Mouse (Mus musculus): ENCODE measurements around the gene Lmo4. TPM values are rescaled to one million over a fixed set of nuclear protein-coding genes. Genes with fewer than 3 reads are reported as not detected.

Lmo4 gene
- polyA plus RNA-seq, 1 experiment = 28.9 TPM

GRCm38 (mm10) chr3:144141786-144142185, 63.2 kb downstream of the Lmo4 start:
- Histone ChIP-seq H3K4me3 (ENCODE audit: low read depth, low read length) (no peak overlapping the region), H3K9ac (ENCODE audit: low read depth, poor library complexity, severe bottlenecking) (no peak overlapping the region)
- no peak for TF ChIP-seq POLR2A (IDR thresholded peaks at IDR 0.05; ENCODE audit: insufficient read depth, low read length)
- no peak for TF ChIP-seq EP300 (IDR thresholded peaks at IDR 0.05; ENCODE audit: insufficient read depth, low read depth, low read length)
- no peak for TF ChIP-seq CTCF (IDR thresholded peaks at IDR 0.05; ENCODE audit: low read depth, low read length)

GRCm38 (mm10) chr3:144140816-144141215, 64.2 kb downstream of the Lmo4 start:
- H3K27me3 ChIP-seq (ENCODE audit: control insufficient read depth, insufficient read depth, low read length, poor library complexity, severe bottlenecking) = no peaks in the 10 kb centered on the region
- no peaks in the 10 kb centered on the region for H3K36me3 ChIP-seq (ENCODE audit: control insufficient read depth, insufficient read depth, low read length, poor library complexity, severe bottlenecking)
- H3K27ac ChIP-seq (ENCODE audit: insufficient read depth, low read length) = no peak overlapping the region
- H3K4me1 ChIP-seq (ENCODE audit: control insufficient read depth, insufficient read depth, low read length) = no peaks in the 10 kb centered on the region
- H3K4me3 ChIP-seq (ENCODE audit: low read depth, low read length) = no peak overlapping the region
- H3K9me3 ChIP-seq (replicated peaks; ENCODE audit: control insufficient read depth, insufficient read depth, low read length, poor library complexity, severe bottlenecking) = no peaks in the 10 kb centered on the region
- no peak for TF ChIP-seq EP300 (IDR thresholded peaks at IDR 0.05; ENCODE audit: insufficient read depth, low read depth, low read length)
- TF ChIP-seq CTCF (IDR thresholded peaks at IDR 0.05; ENCODE audit: low read depth, low read length) = no peak
- no peak overlapping the region for H3K9ac ChIP-seq (ENCODE audit: low read depth, poor library complexity, severe bottlenecking)

More at GRCm38 (mm10) chr3:144141786-144142185, 63.2 kb downstream of the Lmo4 start:
- H3K9me3 ChIP-seq (replicated peaks; ENCODE audit: control insufficient read depth, insufficient read depth, low read length, poor library complexity, severe bottlenecking) = no peaks in the 10 kb centered on the region
- H3K4me1 ChIP-seq (ENCODE audit: control insufficient read depth, insufficient read depth, low read length) = no peaks in the 10 kb centered on the region
- H3K27ac ChIP-seq (ENCODE audit: insufficient read depth, low read length) = no peak overlapping the region
- no peaks in the 10 kb centered on the region for H3K36me3 ChIP-seq (ENCODE audit: control insufficient read depth, insufficient read depth, low read length, poor library complexity, severe bottlenecking)
- H3K27me3 ChIP-seq (ENCODE audit: control insufficient read depth, insufficient read depth, low read length, poor library complexity, severe bottlenecking) = no peaks in the 10 kb centered on the region

- H3K9me3 ChIP-seq (replicated peaks; ENCODE audit: control insufficient read depth, insufficient read depth, low read length, poor library complexity, severe bottlenecking) = no peaks in the 10 kb centered on the region
- H3K4me1 ChIP-seq (ENCODE audit: control insufficient read depth, insufficient read depth, low read length) = no peaks in the 10 kb centered on the region
- no peak for TF ChIP-seq POLR2A (IDR thresholded peaks at IDR 0.05; ENCODE audit: insufficient read depth, low read length)
- no peak for TF ChIP-seq EP300 (IDR thresholded peaks at IDR 0.05; ENCODE audit: insufficient read depth, low read depth, low read length)
- TF ChIP-seq CTCF (IDR thresholded peaks at IDR 0.05; ENCODE audit: low read depth, low read length) = no peak
- no peak overlapping the region for H3K27ac ChIP-seq (ENCODE audit: insufficient read depth, low read length)
- no peak overlapping the region for H3K4me3 ChIP-seq (ENCODE audit: low read depth, low read length)
- no peaks in the 10 kb centered on the region for H3K36me3 ChIP-seq (ENCODE audit: control insufficient read depth, insufficient read depth, low read length, poor library complexity, severe bottlenecking)
- H3K27me3 ChIP-seq (ENCODE audit: control insufficient read depth, insufficient read depth, low read length, poor library complexity, severe bottlenecking) = no peaks in the 10 kb centered on the region
- no peak overlapping the region for H3K9ac ChIP-seq (ENCODE audit: low read depth, poor library complexity, severe bottlenecking)
Measured at GRCm38 (mm10) chr3:144138659-144139058, 66.4 kb downstream of the Lmo4 start.

Measured in ES-Bruce4 (cell line).